Mouse (Mus musculus) forebrain, postnatal 0 days (tissue): ENCODE data around the gene Pla2g15. TPM values are rescaled to one million over a fixed set of nuclear protein-coding genes. Genes with fewer than 3 reads are reported as not detected.
A peak's percentile ranks its signal among the peaks of the same experiment; 100 is the strongest.

Source experiments
- ATAC-seq: fragments of 200-750 bp; cut with Nextera tagmentation; 2 replicates; pipeline ENCODE4 v1.8.0; 2017; ENCODE audit warnings: mild to moderate bottlenecking, moderate library complexity
- DNase-seq: peaks from one replicate; pipeline ENCODE4 v3.0.0-alpha.2; 2015
- H3K27ac ChIP-seq: fragments of 300-500 bp; sonication (generic); 2 replicates; pipeline ENCODE4 v1.5.1; 2014; ENCODE audit warnings: low read depth, mild to moderate bottlenecking, antibody characterized with exemption, low read length, moderate library complexity, mixed read lengths
- H3K27me3 ChIP-seq: fragments of 300-500 bp; sonication (generic); 2 replicates; pipeline ENCODE4 v1.6.1; 2014; ENCODE audit warnings: mild to moderate bottlenecking, low read length, mixed read lengths; ENCODE audit not compliant: insufficient read depth
- H3K36me3 ChIP-seq: fragments of 300-500 bp; sonication (generic); 2 replicates; pipeline ENCODE4 v1.6.1; 2014; ENCODE audit warnings: mild to moderate bottlenecking, moderate library complexity; ENCODE audit not compliant: insufficient read depth
- H3K4me1 ChIP-seq: fragments of 300-500 bp; sonication (generic); 2 replicates; pipeline ENCODE4 v1.6.1; 2014; ENCODE audit warnings: antibody characterized with exemption; ENCODE audit not compliant: insufficient read depth
- H3K4me2 ChIP-seq: fragments of 300-500 bp; sonication (generic); 2 replicates; pipeline ENCODE4 v1.6.1; 2014; ENCODE audit warnings: low read depth, mild to moderate bottlenecking, moderate library complexity
- H3K4me3 ChIP-seq: fragments of 300-500 bp; sonication (generic); 2 replicates; pipeline ENCODE4 v1.5.1; 2014; ENCODE audit warnings: low read depth, low read length, mixed read lengths
- H3K9ac ChIP-seq: fragments of 300-500 bp; sonication (generic); 2 replicates; pipeline ENCODE4 v1.6.1; 2014; ENCODE audit warnings: mild to moderate bottlenecking
- H3K9me3 ChIP-seq: fragments of 300-500 bp; sonication (generic); 2 replicates; pipeline ENCODE4 v1.6.1; 2016; ENCODE audit warnings: low read length
- CTCF ChIP-seq: sonication (generic); IDR thresholded peaks from 2 replicates; pipeline ENCODE4 v1.5.1; 2016; ENCODE audit warnings: antibody characterized with exemption, control low read depth, low read depth
- WGBS: fragments of 180-500 bp; shearing (Covaris S2); extraction: QIAGEN DNeasy Blood & Tissue Kit; methylation state at CpG from one replicate; pipeline ENCODE4 v1.1.7; 2014; 5-methylcytosine and 5-hydroxymethylcytosine counted together
- polyA plus RNA-seq: library from polyadenylated mRNA; unstranded; fragments of >200 nt; fragmentation: Nextera tagmentation; extraction: Ambion mirVana; gene quantifications from 2 replicates; pipeline ENCODE4 v1.2.1, GENCODE M21; 2015
- total RNA-seq: library from RNA; depleted of rRNA; stranded (reverse); fragments of >200 nt; gene quantifications from 2 replicates; pipeline ENCODE4 v1.2.3, GENCODE M21; 2014

The Pla2g15 gene
- total and polyA plus RNA-seq, 2 experiments from 2014 or later = 15.6 to 17.8 TPM

DNA sequence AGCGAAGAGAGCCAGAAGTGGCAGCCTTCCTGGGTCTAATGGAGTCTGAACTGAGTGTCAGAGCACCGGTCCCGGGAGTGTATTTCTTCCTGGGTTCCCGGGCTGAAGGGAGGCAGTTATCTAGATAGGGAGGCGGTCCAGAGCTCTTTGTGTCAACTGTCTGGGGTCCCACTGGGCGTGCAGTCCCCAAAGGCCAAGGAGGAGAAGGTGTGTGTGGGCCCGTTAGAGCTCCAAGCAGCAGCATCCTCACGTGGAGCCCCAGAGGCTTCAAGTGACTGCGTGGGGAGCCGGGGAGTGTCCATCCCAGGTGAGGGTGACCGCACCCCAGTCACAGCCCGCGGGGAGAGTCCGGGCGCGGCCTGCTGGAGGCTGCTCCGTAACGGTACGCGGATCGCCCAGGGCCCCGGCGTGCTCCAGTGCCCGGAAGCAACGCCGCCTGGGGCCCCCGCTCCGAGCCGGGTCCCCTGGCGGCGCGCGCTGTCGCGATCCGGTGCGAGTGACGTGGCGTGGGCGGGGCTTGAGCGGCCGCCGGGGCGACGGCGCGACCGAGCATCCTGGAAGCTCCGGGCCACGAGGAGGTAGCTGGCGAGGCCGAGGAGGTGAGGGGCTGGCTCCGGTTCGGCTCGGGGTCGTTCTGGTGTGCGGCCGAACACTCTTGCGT is 18.3 kb downstream of the Pla2g15 start, which contains the start of gene Slc7a6:
Gene Slc7a6 (plus strand): TSS at position 502 of the 661 bp plus-strand sequence.
- peaks cover 7% of the 10 kb centered on the region; the same call in 1 of the 2 replicates for H3K4me1 ChIP-seq
- peak within 1 kb of the TSS; percentile 87 for H3K9ac ChIP-seq
- peak; percentile 92 for DNase-seq
- WGBS = under 1% methylated on average over 55 of the region's 59 CpGs
- TF ChIP-seq CTCF = peak; percentile 17; the same call in 1 of the 2 replicates
- peak within 1 kb of the TSS; percentile 87 for H3K4me2 ChIP-seq
- no peaks in the 10 kb centered on the region for H3K9me3 ChIP-seq
- H3K27ac ChIP-seq = peak within 1 kb of the TSS; percentile 93
- H3K36me3 ChIP-seq = peaks cover 11% of the 10 kb centered on the region
- peak within 1 kb of the TSS; percentile 88 for H3K4me3 ChIP-seq
- peak; percentile 94 for ATAC-seq
- H3K27me3 ChIP-seq = no peaks in the 10 kb centered on the region

- peaks cover 4% of the 10 kb centered on the region for H3K36me3 ChIP-seq
- H3K4me3 ChIP-seq = peak overlapping the region; percentile 88
- H3K9me3 ChIP-seq = no peaks in the 10 kb centered on the region
- DNase-seq (no peak), ATAC-seq (peak; percentile 83)
- TF ChIP-seq CTCF = no peak
- H3K4me1 ChIP-seq = peaks cover 7% of the 10 kb centered on the region; the same call in 1 of the 2 replicates
- H3K4me2 ChIP-seq = peak overlapping the region; percentile 87
- no peaks in the 10 kb centered on the region for H3K27me3 ChIP-seq
- peak overlapping the region; percentile 93 for H3K27ac ChIP-seq
- peak overlapping the region; percentile 87 for H3K9ac ChIP-seq
- WGBS = 2% methylated on average over 54 of the region's 54 CpGs
Measured at GRCm38 (mm10) chr8:106169017-106169933, 19.1 kb downstream of the Pla2g15 start.

GRCm38 (mm10) chr8:106169934-106170480 is 19.8 kb downstream of the Pla2g15 start:
- no peaks in the 10 kb centered on the region for H3K9me3 ChIP-seq

GRCm38 (mm10) chr8:106173566-106173965 is 23.4 kb downstream of the Pla2g15 start:
- Histone ChIP-seq H3K9me3 (no peaks in the 10 kb centered on the region), H3K4me2 (no peak overlapping the region), H3K4me1 (peaks cover 7% of the 10 kb centered on the region; the same call in 1 of the 2 replicates), H3K36me3 (no peaks in the 10 kb centered on the region), H3K27ac (no peak overlapping the region), H3K27me3 (no peaks in the 10 kb centered on the region), H3K9ac (no peak overlapping the region), H3K4me3 (no peak overlapping the region)
- WGBS = 94% methylated on average over 3 of the region's 3 CpGs
- ATAC-seq = no peak
- DNase-seq = no peak
- TF ChIP-seq CTCF = no peak

More at GRCm38 (mm10) chr8:106169934-106170480, 19.8 kb downstream of the Pla2g15 start:
- ATAC-seq (no peak), DNase-seq (peak; percentile 18)
- Histone ChIP-seq H3K36me3 (no peaks in the 10 kb centered on the region), H3K4me2 (peak overlapping the region; percentile 87), H3K4me1 (peaks cover 7% of the 10 kb centered on the region; the same call in 1 of the 2 replicates), H3K27me3 (no peaks in the 10 kb centered on the region), H3K9ac (peak overlapping the region; percentile 87), H3K27ac (no peak overlapping the region), H3K4me3 (peak overlapping the region; percentile 88)
- WGBS = 28% methylated on average over 6 of the region's 6 CpGs
- peak; percentile 35 for TF ChIP-seq CTCF

DNA sequence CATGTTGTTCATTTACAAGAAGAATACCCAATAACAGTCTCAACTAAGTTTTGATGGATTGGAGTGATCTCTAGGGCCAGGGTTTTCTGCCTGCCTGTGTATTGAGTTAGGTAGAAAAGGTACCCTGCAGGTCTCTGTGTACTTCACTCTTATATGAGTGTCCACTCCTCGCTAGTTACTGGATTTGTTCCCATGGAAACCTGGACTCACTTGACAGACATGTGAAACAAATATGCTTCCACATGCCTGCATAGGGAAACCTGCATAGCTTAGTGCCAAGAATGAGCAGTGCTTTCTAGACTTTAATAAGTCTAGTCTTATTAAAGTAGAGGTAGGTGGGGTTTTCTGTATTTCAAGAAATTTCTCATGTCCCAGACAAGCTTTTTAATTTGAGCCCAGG is 26.7 kb downstream of the Pla2g15 start:
- Histone ChIP-seq H3K9ac (no peak overlapping the region), H3K36me3 (peaks cover 11% of the 10 kb centered on the region), H3K27ac (no peak overlapping the region), H3K4me3 (no peak overlapping the region), H3K27me3 (no peaks in the 10 kb centered on the region), H3K4me2 (no peak overlapping the region), H3K9me3 (no peaks in the 10 kb centered on the region), H3K4me1 (no peaks in the 10 kb centered on the region)
- DNase-seq = no peak
- 2% methylated on average over 1 of the region's 1 CpGs for WGBS
- no peak for TF ChIP-seq CTCF
- ATAC-seq = no peak

DNA sequence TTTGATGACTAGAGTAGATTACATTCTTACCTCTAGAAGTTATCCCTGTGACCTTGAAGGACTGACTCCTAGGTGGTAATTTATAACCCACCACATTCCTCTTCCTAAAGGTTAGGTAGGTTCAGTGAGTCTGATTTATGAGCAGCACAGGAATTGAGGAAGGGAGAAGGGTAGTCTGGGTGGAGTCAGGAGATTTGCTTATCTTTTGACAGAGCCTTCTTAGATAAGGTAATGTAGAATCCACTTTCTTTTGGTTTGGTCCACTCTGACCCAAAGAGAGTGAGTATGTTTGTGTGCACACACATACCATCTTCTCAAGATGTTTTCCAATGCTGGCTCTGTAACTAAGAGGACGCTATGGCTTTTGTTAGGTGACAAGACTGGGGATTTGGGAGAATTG is 27.4 kb downstream of the Pla2g15 start:
- ATAC-seq (no peak), DNase-seq (no peak)
- Histone ChIP-seq H3K4me3 (no peak overlapping the region), H3K9ac (no peak overlapping the region), H3K9me3 (no peaks in the 10 kb centered on the region), H3K4me2 (no peak overlapping the region), H3K27ac (no peak overlapping the region), H3K4me1 (no peaks in the 10 kb centered on the region), H3K27me3 (no peaks in the 10 kb centered on the region), H3K36me3 (peaks cover 14% of the 10 kb centered on the region)
- 81% methylated on average over 1 of the region's 1 CpGs for WGBS
- TF ChIP-seq CTCF = no peak
